Mouse (Mus musculus) liver, embryonic 13.5 days (tissue): Measurements from ENCODE around the gene Cnih2. TPM values are rescaled to one million over a fixed set of nuclear protein-coding genes. Genes with fewer than 3 reads are reported as not detected.
A peak's percentile ranks its signal among the peaks of the same experiment; 100 is the strongest.

Experiments used
- ATAC-seq: fragments of 200-750 bp; cut with Nextera tagmentation; 2 replicates; pipeline ENCODE4 v1.8.0; 2017; ENCODE audit warnings: low read depth, mild to moderate bottlenecking, moderate number of reproducible peaks, moderate library complexity
- DNase-seq: peaks from one replicate; pipeline ENCODE4 v3.0.0; 2022
- H3K27ac ChIP-seq: fragments of 300-500 bp; sonication (generic); 2 replicates; pipeline ENCODE4 v1.5.1; 2015; ENCODE audit warnings: moderate library complexity, mild to moderate bottlenecking, inconsistent platforms
- H3K27me3 ChIP-seq: fragments of 300-500 bp; sonication (generic); 2 replicates; pipeline ENCODE4 v1.6.1; 2015; ENCODE audit warnings: mild to moderate bottlenecking, inconsistent platforms
- H3K36me3 ChIP-seq: fragments of 300-500 bp; sonication (generic); 2 replicates; pipeline ENCODE4 v1.6.1; 2015; ENCODE audit warnings: mild to moderate bottlenecking, inconsistent platforms
- H3K4me1 ChIP-seq: fragments of 300-500 bp; sonication (generic); replicated peaks from 2 replicates; pipeline ENCODE4 v1.6.1; 2015; ENCODE audit warnings: inconsistent platforms
- H3K4me2 ChIP-seq: fragments of 300-500 bp; sonication (generic); 2 replicates; pipeline ENCODE4 v1.6.1; 2015; ENCODE audit warnings: inconsistent platforms, mild to moderate bottlenecking, moderate library complexity
- H3K4me3 ChIP-seq: fragments of 300-500 bp; sonication (generic); replicated peaks from 2 replicates; pipeline ENCODE4 v1.5.1; 2015; ENCODE audit warnings: mild to moderate bottlenecking, inconsistent platforms
- H3K9ac ChIP-seq: fragments of 300-500 bp; sonication (generic); 2 replicates; pipeline ENCODE4 v1.6.1; 2015; ENCODE audit warnings: mild to moderate bottlenecking, inconsistent platforms
- H3K9me3 ChIP-seq: fragments of 300-500 bp; sonication (generic); replicated peaks from 2 replicates; pipeline ENCODE4 v1.6.1; 2016; ENCODE audit warnings: inconsistent platforms
- WGBS: fragments of 180-500 bp; shearing (Covaris S2); methylation state at CpG from one replicate; pipeline ENCODE4 v1.1.7; 2015; ENCODE audit not compliant: insufficient replicate concordance; 5-methylcytosine and 5-hydroxymethylcytosine counted together
- polyA plus RNA-seq: library from polyadenylated mRNA; unstranded; fragments of >200 nt; fragmentation: Nextera tagmentation; extraction: Ambion mirVana; gene quantifications from 2 replicates; pipeline ENCODE4 v1.2.1, GENCODE M21; 2015

Cnih2 gene
- 1.3 and 1.4 TPM in 2 replicates for polyA plus RNA-seq

GRCm38 (mm10) chr19:5098363-5099143, at the start of gene Cnih2:
Gene Cnih2 (minus strand): TSS chr19:5098521.
- ATAC-seq (peak; percentile 67), DNase-seq (peak; percentile 57)
- Histone ChIP-seq H3K9ac (peak within 1 kb of the TSS; percentile 63), H3K4me2 (peak within 1 kb of the TSS; percentile 87), H3K9me3 (no peaks in the 10 kb centered on the region), H3K4me3 (peak within 1 kb of the TSS; percentile 54), H3K27ac (no peak within 1 kb of the TSS), H3K27me3 (peaks cover 33% of the 10 kb centered on the region), H3K36me3 (peaks cover 45% of the 10 kb centered on the region), H3K4me1 (peaks cover 55% of the 10 kb centered on the region)
- 7% methylated on average over 42 of the region's 48 CpGs for WGBS

DNA sequence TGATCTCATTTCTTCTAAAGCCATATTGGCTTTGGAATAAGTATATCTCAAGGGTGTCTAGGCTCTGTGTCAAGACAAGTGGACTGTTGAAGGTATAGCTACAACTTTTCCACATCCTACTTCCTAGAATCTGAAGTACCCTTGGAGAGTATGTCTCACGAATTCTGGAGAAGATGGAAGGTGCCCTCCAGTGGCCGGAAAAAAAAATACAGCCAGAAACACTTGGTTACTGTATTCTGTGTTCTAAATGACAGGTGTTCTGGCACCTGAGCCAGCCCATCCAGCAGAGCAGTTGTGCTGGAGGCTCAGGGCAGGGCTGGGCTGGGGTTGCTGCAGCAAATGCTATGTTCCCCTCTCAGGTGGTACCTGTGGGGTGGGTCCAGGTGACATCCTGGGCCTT, 41.3 kb upstream of the Cnih2 start:
- no peak for DNase-seq

DNA sequence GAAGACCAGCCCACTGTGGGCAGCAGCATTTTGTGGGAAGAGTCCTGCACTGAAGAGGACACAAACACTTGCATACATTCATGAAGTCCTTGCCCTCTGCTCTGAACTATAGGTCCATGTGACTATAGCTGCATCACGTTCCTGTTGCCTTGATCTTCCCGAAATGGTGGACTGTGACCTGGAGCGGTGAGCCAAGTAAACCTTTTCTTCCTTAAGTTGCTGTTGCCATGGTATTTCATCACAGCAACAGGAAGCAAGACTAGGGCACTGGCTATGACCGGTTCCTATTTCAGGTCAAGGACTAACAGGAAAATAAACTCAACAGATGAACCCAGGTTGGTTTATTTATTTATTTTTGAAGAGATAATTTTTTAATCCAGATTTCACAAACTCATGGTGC, 32.9 kb upstream of the Cnih2 start:
- H3K9me3 ChIP-seq, result no peaks in the 10 kb centered on the region
- H3K27ac ChIP-seq, result no peak overlapping the region
- no peak overlapping the region for H3K9ac ChIP-seq
- H3K4me3 ChIP-seq, result no peak overlapping the region
- peaks cover 12% of the 10 kb centered on the region for H3K27me3 ChIP-seq
- no peak for ATAC-seq
- peaks cover 17% of the 10 kb centered on the region for H3K36me3 ChIP-seq
- H3K4me1 ChIP-seq, result no peaks in the 10 kb centered on the region
- H3K4me2 ChIP-seq, result no peak overlapping the region
- 53% methylated on average over 4 of the region's 4 CpGs for WGBS
- DNase-seq, result no peak

More for the DNA sequence above, 41.3 kb upstream of the Cnih2 start:
- WGBS, result 4% methylated on average over 2 of the region's 2 CpGs
- Histone ChIP-seq H3K9ac (no peak overlapping the region), H3K9me3 (no peaks in the 10 kb centered on the region), H3K27ac (no peak overlapping the region), H3K4me2 (no peak overlapping the region), H3K4me1 (no peaks in the 10 kb centered on the region), H3K36me3 (peaks cover 47% of the 10 kb centered on the region), H3K27me3 (no peaks in the 10 kb centered on the region), H3K4me3 (no peak overlapping the region)
- no peak for ATAC-seq

DNA sequence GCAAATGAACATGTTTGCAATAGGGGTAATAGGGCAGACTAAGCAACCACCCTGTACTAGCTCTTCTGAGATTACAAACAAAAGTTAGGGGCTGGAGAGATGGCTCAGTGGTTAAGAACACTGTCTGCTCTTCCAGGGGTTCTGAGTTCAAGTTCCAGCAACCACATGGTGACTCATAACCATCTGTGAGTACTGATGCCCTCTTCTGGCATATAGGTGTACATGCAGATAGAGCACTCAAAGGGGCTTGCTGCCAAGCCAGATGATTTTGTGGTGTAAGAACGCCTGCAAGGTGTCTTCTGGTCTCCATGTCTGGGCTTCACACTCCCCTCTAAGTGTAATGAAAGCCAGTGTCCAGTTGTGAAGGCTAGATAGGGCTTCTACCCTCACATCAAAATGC, 31.4 kb upstream of the Cnih2 start:
- WGBS, result 32% methylated on average over 1 of the region's 1 CpGs
- H3K9ac ChIP-seq, result no peak overlapping the region
- no peaks in the 10 kb centered on the region for H3K4me1 ChIP-seq
- no peak overlapping the region for H3K4me2 ChIP-seq
- peaks cover 12% of the 10 kb centered on the region for H3K27me3 ChIP-seq
- H3K27ac ChIP-seq, result no peak overlapping the region
- H3K9me3 ChIP-seq, result no peaks in the 10 kb centered on the region
- peaks cover 9% of the 10 kb centered on the region for H3K36me3 ChIP-seq
- DNase-seq, result no peak
- no peak for ATAC-seq
- no peak overlapping the region for H3K4me3 ChIP-seq

- no peaks in the 10 kb centered on the region for H3K36me3 ChIP-seq
- no peak overlapping the region for H3K9ac ChIP-seq
- H3K27me3 ChIP-seq, result peaks cover 32% of the 10 kb centered on the region
- no peaks in the 10 kb centered on the region for H3K4me1 ChIP-seq
- WGBS, result 46% methylated on average over 7 of the region's 7 CpGs
- ATAC-seq, result no peak
- H3K4me3 ChIP-seq, result no peak overlapping the region
- no peak for DNase-seq
- H3K4me2 ChIP-seq, result no peak overlapping the region
- H3K27ac ChIP-seq, result no peak overlapping the region
- H3K9me3 ChIP-seq, result no peaks in the 10 kb centered on the region
Observed at GRCm38 (mm10) chr19:5124055-5124614, 25.8 kb upstream of the Cnih2 start.

- H3K4me3 ChIP-seq, result no peak overlapping the region
- H3K4me2 ChIP-seq, result no peak overlapping the region
- peaks cover 7% of the 10 kb centered on the region for H3K4me1 ChIP-seq
- WGBS, result 49% methylated on average over 3 of the region's 3 CpGs
- H3K27ac ChIP-seq, result no peak overlapping the region
- DNase-seq (no peak), ATAC-seq (no peak)
- no peaks in the 10 kb centered on the region for H3K9me3 ChIP-seq
- no peak overlapping the region for H3K9ac ChIP-seq
- H3K36me3 ChIP-seq, result no peaks in the 10 kb centered on the region
- H3K27me3 ChIP-seq, result peaks cover 38% of the 10 kb centered on the region
Observed at GRCm38 (mm10) chr19:5123241-5123640, 24.9 kb upstream of the Cnih2 start.

DNA sequence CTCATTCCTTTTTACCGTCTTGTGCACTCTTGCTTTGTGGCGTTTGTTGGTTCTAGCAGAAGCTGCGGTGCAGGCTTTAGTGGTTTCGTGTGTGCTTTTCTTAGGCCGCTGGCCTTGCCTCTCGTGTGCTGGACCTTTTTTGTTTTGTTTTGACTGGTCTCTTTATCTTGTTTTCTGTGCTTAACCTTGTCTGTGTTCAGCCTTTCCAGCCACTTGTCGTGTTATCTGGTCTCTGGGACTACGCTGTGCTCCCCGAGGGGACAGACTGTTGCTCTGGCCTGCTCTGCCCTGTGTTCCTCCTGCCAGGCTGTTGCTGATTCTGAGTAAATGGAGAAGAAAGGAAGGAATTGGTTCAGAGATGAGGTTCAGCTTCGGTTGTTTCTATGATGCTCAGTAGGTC, 24.2 kb upstream of the Cnih2 start:
- Histone ChIP-seq H3K9me3 (no peaks in the 10 kb centered on the region), H3K36me3 (no peaks in the 10 kb centered on the region), H3K9ac (no peak overlapping the region), H3K4me1 (peaks cover 15% of the 10 kb centered on the region), H3K27ac (no peak overlapping the region), H3K4me2 (no peak overlapping the region), H3K4me3 (no peak overlapping the region), H3K27me3 (peaks cover 36% of the 10 kb centered on the region)
- ATAC-seq (no peak), DNase-seq (no peak)
- WGBS, result 55% methylated on average over 10 of the region's 10 CpGs

- Histone ChIP-seq H3K9me3 (no peaks in the 10 kb centered on the region), H3K27ac (no peak within 1 kb of the TSS), H3K9ac (peak within 1 kb of the TSS; percentile 75), H3K4me2 (peak within 1 kb of the TSS; percentile 95), H3K4me3 (peak within 1 kb of the TSS; percentile 72), H3K27me3 (peaks cover 31% of the 10 kb centered on the region), H3K36me3 (no peaks in the 10 kb centered on the region), H3K4me1 (peaks cover 24% of the 10 kb centered on the region)
- ATAC-seq (peak; percentile 9; the same call in 1 of the 2 replicates), DNase-seq (no peak)
- WGBS, result 4% methylated on average over 18 of the region's 18 CpGs
Observed at GRCm38 (mm10) chr19:5118384-5118698, 20.0 kb upstream of the Cnih2 start, which contains the start of gene Klc2. Gene Klc2 (minus strand): TSS chr19:5118560.

GRCm38 (mm10) chr19:5117494-5118383, 19.4 kb upstream of the Cnih2 start:
- Histone ChIP-seq H3K36me3 (no peaks in the 10 kb centered on the region), H3K9ac (peak overlapping the region; percentile 75), H3K4me3 (peak overlapping the region; percentile 72), H3K27ac (no peak overlapping the region), H3K27me3 (peaks cover 27% of the 10 kb centered on the region), H3K4me1 (peaks cover 24% of the 10 kb centered on the region), H3K4me2 (peak overlapping the region; percentile 95), H3K9me3 (no peaks in the 10 kb centered on the region)
- DNase-seq, result peak; percentile 79
- ATAC-seq, result peak; percentile 79
- WGBS, result under 1% methylated on average over 78 of the region's 83 CpGs

- 0 out of 2 replicates have a peak, but pooled peaks cover 5% of the 10 kb centered on the region for H3K36me3 ChIP-seq
- no peak overlapping the region for H3K9ac ChIP-seq
- H3K27me3 ChIP-seq, result peaks cover 14% of the 10 kb centered on the region
- ATAC-seq (no peak), DNase-seq (no peak)
- no peak overlapping the region for H3K4me3 ChIP-seq
- peaks cover 31% of the 10 kb centered on the region for H3K4me1 ChIP-seq
- 81% methylated on average over 7 of the region's 7 CpGs for WGBS
- no peak overlapping the region for H3K27ac ChIP-seq
- no peak overlapping the region for H3K4me2 ChIP-seq
- H3K9me3 ChIP-seq, result no peaks in the 10 kb centered on the region
Observed at GRCm38 (mm10) chr19:5113783-5114182, 15.5 kb upstream of the Cnih2 start.
